Mouse (Mus musculus) heart, postnatal 25 days (tissue): ENCODE data around the gene Crhbp. TPM values are rescaled to one million over a fixed set of nuclear protein-coding genes. Genes with fewer than 3 reads are reported as not detected.
A peak's percentile ranks its signal among the peaks of the same experiment; 100 is the strongest.

Experiments used
- DNase-seq: peaks from one replicate; pipeline ENCODE4 v3.0.0; 2022; ENCODE audit warnings: low spot score
- intact Hi-C: fragments of 180-260 bp; cut with DNase I; formaldehyde crosslinking; loops from one replicate; pipeline ENCODE4 v1.15.1; 2025
- total RNA-seq, 2 experiments: library from RNA; stranded (reverse); gene quantifications; 2 replicates each; pipeline ENCODE4 v1.2.3; 2021

The Crhbp gene
- total RNA-seq, 2 experiments from 2014 or later, result not detected

DNA sequence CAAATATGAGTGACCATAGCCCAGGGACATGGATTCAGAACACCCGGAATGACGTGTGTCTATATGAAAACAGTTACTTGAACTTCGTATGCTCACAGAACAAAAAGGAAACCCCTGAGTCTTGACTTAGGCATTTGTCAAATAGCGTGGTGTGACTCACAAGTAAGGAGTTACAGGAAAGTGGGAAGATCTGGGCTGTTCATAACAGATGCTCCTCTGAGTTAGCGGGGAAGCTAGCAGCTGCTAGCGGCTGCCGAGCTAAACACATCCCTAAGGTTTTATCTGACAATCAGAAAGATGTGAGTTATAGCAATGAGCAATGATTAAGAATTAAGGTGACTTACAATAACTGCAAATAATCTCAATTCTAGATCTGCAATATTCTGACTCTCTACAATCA lies 19.8 kb downstream of the Crhbp start:
- intact Hi-C loops, result no loop called here

GRCm38 (mm10) chr13:95419204-95419749 lies 25.4 kb downstream of the Crhbp start:
- no peak for DNase-seq
- intact Hi-C loops, result no loop called here

More for the DNA sequence above, 19.8 kb downstream of the Crhbp start:
- DNase-seq, result no peak

- DNase-seq, result no peak
- intact Hi-C loops, result no loop called here
These were observed 26.0 kb downstream of the Crhbp start for GRCm38 (mm10) chr13:95418575-95419203.

DNA sequence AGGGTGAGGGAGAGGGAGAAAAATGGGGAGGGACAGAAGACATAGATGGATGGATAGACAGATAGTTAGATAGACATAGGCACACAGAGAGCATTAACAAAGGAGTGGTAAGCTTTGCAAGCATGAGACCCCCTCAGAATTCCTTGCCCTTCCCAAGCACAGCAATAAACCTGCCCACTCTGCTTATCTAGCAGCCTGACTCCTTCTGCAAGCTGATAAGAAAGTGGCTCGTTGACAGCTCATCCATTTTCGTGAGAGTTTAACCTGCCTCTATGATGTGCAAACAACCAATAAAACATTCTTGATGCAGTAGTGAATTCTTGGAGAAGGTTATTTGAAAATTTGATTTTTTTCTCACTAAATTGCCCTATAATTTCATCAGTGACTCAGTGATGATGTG lies 32.5 kb downstream of the Crhbp start:
- DNase-seq, result no peak
- intact Hi-C loops, result no loop called here

DNA sequence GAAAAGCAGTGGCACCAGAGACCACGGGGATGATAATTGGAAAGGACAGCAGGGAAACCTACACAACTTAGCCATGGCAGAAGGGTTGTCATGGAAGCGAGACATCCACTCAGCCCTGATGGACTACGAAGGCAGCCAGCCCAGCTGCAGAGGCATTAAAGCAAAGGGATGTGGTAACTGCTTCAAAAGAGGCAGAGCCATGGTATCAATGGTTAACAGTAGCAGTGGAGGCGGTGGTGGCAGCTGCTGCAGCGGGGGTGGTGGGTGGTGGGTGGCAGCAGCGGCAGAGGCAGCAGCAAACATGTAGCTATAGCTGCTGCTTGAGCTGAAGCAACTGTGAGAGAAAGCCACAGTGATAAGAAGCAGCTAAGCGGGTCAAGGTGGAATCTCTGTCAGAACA lies 51.5 kb downstream of the Crhbp start:
- DNase-seq, result no peak
- intact Hi-C loops, result loop anchor here (5.0 kb wide), 1 partner anchor 329 kb away; no protein-coding TSS in a partner anchor

- intact Hi-C loops, result loop anchor here (1.0 to 10.0 kb wide), 3 partner anchors 91 to 332 kb away; no protein-coding TSS in a partner anchor
- DNase-seq, result peak; percentile 14
These were observed 54.6 kb downstream of the Crhbp start for GRCm38 (mm10) chr13:95389866-95390865.

DNA sequence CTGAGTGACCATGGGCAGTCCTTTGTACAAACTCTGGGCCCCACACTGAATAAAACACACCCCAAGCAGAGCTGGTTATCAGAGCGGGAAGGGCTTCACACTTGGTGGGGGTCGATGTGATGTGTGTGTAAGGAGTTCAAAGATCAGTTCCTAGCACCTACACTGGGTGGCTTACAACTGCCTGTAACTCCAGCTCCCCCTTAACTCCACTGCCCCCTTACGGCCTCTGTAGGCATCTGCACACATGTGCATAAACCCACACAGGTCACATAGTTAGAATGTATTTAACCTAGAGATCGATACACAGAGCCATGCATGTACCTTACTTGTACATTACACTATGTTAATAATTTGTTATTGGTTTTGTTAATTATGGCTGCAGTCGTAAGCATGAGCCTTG lies 56.5 kb downstream of the Crhbp start:
- intact Hi-C loops, result loop anchor here (10.0 kb wide), 1 partner anchor 277 kb away; no protein-coding TSS in a partner anchor
- DNase-seq, result no peak

DNA sequence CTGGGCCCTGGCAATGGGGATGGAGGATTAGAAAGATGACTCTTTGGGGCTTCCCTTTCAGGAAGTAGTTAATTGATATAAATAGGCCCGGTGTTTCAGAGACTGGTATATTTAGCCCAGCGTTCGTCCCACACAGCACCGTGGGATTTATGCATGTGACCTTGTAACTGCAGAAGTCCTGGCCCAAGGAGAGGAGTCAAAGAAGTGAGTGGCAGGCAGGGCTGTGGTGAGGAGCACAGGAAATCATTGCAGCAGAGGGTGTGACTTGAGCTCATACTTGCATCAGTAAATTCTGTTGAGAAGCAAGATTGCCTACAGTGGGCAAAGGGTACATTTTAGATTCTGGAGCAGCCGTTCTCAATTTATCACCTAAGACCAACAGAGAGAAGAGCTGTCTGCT lies 62.3 kb downstream of the Crhbp start:
- no peak for DNase-seq
- intact Hi-C loops, result loop anchor here (10.0 kb wide), 1 partner anchor 282 kb away; no protein-coding TSS in a partner anchor

Other genes starting within 250 kb of the Crhbp start
- 1 to 10 TPM; 3.4 to 3.9 TPM for gene Pde8b, start 194.6 kb downstream of the Crhbp start, total RNA-seq
- gene Zbed3, start 121.3 kb downstream of the Crhbp start, total RNA-seq, result 10 to 100 TPM; 15.1 to 16.2 TPM
- gene Aggf1, start 69.6 kb downstream of the Crhbp start, total RNA-seq, result 10 to 100 TPM; 19.2 to 21.4 TPM
- not detected for gene S100z, start 33.8 kb upstream of the Crhbp start, total RNA-seq
- under 1 TPM; 0.48 to 0.65 TPM for gene F2rl1, start 80.3 kb upstream of the Crhbp start, total RNA-seq
- 10 to 100 TPM; 21.6 to 23.1 TPM for gene F2r, start 173.6 kb upstream of the Crhbp start, total RNA-seq